Mouse (Mus musculus) C2C12 (cell line): Measurements from ENCODE around the gene Tuft1.
"Not testable (repeated sequence)": the region's sequence is repeated elsewhere in the genome, so short reads cannot be mapped to it uniquely, and the experiment has no call there.

Source experiments
- CEBPB ChIP-seq: IDR thresholded peaks from one replicate; pipeline ENCODE4 v1.6.1; 2011; ENCODE audit warnings: low read depth, mild to moderate bottlenecking, control low read depth, moderate library complexity
- CTCF ChIP-seq: IDR thresholded peaks from one replicate; pipeline ENCODE4 v1.5.1; 2011; ENCODE audit not compliant: control insufficient read depth, insufficient read depth, insufficient read length
- FOSL1 ChIP-seq: IDR thresholded peaks from one replicate; pipeline ENCODE4 v1.8.0; 2011; ENCODE audit warnings: mild to moderate bottlenecking, low read length; ENCODE audit not compliant: poor library complexity, insufficient read depth, severe bottlenecking
- MAX ChIP-seq: IDR thresholded peaks from one replicate; pipeline ENCODE4 v1.6.1; 2011; ENCODE audit warnings: mild to moderate bottlenecking, control low read depth
- MYOD1 ChIP-seq: IDR thresholded peaks from one replicate; pipeline ENCODE4 v1.6.1; 2011; ENCODE audit warnings: low read depth; ENCODE audit not compliant: control insufficient read depth, insufficient read length
- MYOG ChIP-seq: IDR thresholded peaks from one replicate; pipeline ENCODE4 v1.6.1; 2011; ENCODE audit not compliant: control insufficient read depth, insufficient read length; ENCODE audit errors: extremely low read depth
- USF1 ChIP-seq: IDR thresholded peaks from one replicate; pipeline ENCODE4 v1.6.1; 2011; ENCODE audit warnings: low read depth, mild to moderate bottlenecking, control low read depth, moderate library complexity

DNA sequence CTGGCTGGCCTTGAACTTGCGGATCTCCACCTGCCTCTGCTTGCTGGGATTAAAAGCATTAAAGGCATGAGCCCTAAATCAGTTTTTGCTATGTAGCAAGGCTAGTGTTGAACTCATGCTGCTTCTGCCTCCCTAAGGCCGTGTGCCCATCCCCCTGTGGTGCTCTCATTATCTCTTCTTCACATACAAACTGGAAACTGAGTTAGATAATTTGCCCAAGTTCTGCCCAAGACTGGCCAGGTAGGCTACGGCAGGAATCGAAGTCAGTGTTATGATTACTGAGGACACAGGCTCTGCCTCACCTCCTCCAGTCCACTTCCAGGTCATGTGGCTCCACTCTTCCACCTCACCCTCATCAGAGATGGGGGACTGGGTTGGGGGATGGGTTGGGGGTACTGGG lies 37.6 kb upstream of the Tuft1 start:
- not testable (repeated sequence) for TF ChIP-seq CTCF, MAX, MYOD1, USF1, CEBPB, MYOG, FOSL1
